Mouse (Mus musculus) gastrocnemius, adult 8-10 months (tissue): ENCODE results near the gene Vstm4. TPM values are rescaled to one million over a fixed set of nuclear protein-coding genes. Genes with fewer than 3 reads are reported as not detected.

Experiments used
- DNase-seq, 2 experiments: peaks; one replicate each; pipeline ENCODE4 v3.0.0; 2022; ENCODE audit warnings: low spot score in 2 of 2
- total RNA-seq, 4 experiments: library from RNA; stranded (reverse); gene quantifications; 2 replicates each; pipeline ENCODE4 v1.2.4; 2022

Gene Vstm4
- total RNA-seq, 4 experiments from 2014 or later: 1.5 to 3.6 (median 2.1) TPM

DNA sequence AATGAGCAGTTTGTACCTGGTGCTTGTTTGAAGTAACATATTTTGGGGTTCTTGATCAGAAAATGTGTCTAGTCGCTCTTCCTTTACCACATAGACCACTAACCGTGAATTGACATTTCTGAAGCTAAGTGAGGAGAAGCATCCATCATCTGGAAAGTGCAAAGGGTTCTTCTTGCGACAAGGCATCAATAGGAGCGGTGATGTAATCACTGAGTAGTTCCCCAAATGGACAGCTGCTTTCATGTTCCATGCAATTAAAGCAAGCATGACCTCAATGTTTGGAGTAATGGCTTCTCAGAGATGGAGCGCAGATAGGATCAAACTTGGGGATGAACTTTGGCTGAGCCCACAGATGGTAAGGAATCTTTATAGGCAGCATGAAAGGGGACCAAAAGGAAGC, 82.7 kb downstream of the Vstm4 start:
- DNase-seq: no peak

DNA sequence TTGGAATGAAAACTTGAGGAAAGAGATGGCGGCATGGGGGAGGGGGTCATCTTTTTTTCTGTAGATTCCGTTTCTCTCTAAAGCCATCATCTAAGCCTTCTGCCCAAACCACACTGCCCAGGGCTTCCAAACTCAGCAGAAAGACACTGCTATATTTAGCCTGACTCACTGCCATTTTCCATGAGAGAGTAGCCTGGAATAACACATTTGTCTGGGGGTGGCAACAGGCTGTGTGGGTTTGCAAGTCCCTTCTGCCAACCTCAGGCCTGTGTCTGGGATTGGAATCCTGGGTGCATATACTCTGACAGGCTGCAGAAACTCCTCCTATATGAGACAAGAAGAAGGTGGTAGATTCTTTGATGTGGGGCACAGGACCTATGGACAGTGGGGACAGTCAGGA, 91.0 kb downstream of the Vstm4 start:
- DNase-seq: peak in 1 of 2 experiments; percentile 34

GRCm38 (mm10) chr14:32950312-32951301, 94.1 kb downstream of the Vstm4 start:
- DNase-seq: peak; percentile 34 to 63

DNA sequence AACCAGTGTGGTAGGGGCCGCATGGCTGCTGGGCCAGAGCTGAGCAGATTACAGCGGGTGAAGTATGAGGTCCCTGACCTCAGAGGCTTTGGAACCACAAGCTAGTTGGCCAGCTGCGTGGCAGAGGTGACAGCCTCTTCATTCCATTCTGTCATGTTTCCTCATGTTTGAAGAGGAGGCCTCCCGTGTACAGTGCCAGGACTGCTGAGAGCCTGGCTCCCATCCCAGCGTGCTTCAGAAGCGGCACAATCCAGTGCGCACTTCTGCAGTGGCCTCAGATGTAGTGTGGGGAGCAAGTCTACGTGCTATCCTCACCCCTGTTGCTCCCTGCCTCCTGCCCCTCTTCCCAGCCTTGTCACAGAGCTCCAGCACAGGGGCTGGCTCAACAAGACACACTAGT, 99.9 kb downstream of the Vstm4 start:
- DNase-seq: peak in 1 of 2 experiments; percentile 16

GRCm38 (mm10) chr14:32958671-32959070, 102.1 kb downstream of the Vstm4 start:
- DNase-seq: no peak

- DNase-seq: peak; percentile 16 to 39
Measured at GRCm38 (mm10) chr14:32960481-32960880, 103.9 kb downstream of the Vstm4 start.

- no peak for DNase-seq
Measured at GRCm38 (mm10) chr14:32964742-32965141, 108.2 kb downstream of the Vstm4 start.

GRCm38 (mm10) chr14:32970700-32971099, 114.1 kb downstream of the Vstm4 start:
- no peak for DNase-seq

DNA sequence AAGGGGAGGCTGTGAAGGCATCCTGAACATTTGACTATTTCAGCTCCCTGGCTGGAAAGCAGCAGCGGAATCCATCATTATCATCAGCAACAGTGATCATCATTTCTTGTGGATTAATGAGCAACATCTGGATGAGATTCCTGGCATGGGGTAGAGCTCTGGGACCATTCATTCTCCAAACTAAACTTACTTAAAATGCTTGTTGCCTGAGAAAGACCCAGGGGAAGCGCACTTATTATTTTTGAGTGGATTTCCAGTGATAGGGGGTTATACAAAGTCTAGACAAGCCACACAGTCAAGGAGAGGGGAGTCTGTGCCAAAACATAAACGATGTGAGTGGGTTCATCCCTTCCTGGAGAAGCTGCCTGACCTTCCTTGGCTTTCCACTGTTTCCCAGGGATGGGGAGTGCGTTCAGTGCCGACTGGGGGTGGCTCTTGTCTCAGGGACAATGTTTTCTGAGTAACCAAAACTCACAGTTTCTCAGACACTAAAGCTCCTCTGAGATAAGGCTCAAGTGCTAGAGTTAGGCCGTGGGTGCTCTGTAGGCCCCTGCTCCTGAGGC, 127.7 kb downstream of the Vstm4 start:
- no peak for DNase-seq

DNA sequence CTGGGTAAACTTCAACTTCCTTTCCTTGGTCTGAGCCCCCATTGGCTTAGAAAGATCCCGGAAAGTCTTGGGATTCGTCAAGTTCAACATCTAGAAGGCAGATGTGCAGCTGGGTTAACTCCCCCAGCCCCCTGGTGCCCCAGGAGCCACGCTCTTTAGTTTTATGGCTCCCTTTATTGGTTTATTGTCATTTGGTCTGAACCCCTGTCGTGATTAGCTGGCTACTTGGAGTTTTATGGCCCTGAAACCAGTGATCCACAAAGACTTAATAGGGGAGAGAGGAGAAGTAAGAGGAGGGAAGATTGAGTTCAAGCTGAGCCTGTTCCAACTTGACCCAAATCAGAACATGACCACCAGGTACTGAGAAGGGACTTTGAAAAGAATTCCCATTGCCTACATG, 130.1 kb downstream of the Vstm4 start:
- DNase-seq: no peak

Other genes with a start within 250 kb of the Vstm4 start
- 100 to 1,000 TPM; 314 to 378 (median 368) TPM for gene 3425401B19Rik, start 171.5 kb upstream of the Vstm4 start, total RNA-seq
- not detected for gene Tmem273, start 70.8 kb upstream of the Vstm4 start, total RNA-seq
- gene Fam170b, start 22.8 kb upstream of the Vstm4 start, total RNA-seq: under 1 TPM in 2 of 4 experiments, not detected in 2; 0.10 to 0.16 TPM
- gene Lrrc18, start 134.6 kb downstream of the Vstm4 start, total RNA-seq: under 1 TPM in 1 of 4 experiments, not detected in 3; 0.31 TPM